Mouse (Mus musculus): ENCODE data around the gene Orc3. TPM values are rescaled to one million over a fixed set of nuclear protein-coding genes. Genes with fewer than 3 reads are reported as not detected.
"Not testable (repeated sequence)": the region's sequence is repeated elsewhere in the genome, so short reads cannot be mapped to it uniquely, and the experiment has no call there.

The Orc3 gene
- total RNA-seq, 2 experiments from 2014 or later, result 48.0 to 49.8 TPM

- no peak for DNase-seq (ENCODE audit: low spot score in 2 of 2)
Observed at GRCm38 (mm10) chr4:34583427-34583826, 31.3 kb downstream of the Orc3 start.

- DNase-seq (ENCODE audit: low spot score in 2 of 2), result no peak
Observed at GRCm38 (mm10) chr4:34582476-34582875, 32.3 kb downstream of the Orc3 start.

GRCm38 (mm10) chr4:34581990-34582389, 32.8 kb downstream of the Orc3 start:
- peak in 1 of 2 experiments; percentile 24 for DNase-seq (ENCODE audit: low spot score in 2 of 2)

- DNase-seq (ENCODE audit: low spot score in 2 of 2), result not testable (repeated sequence)
Observed at GRCm38 (mm10) chr4:34581489-34581888, 33.3 kb downstream of the Orc3 start.

GRCm38 (mm10) chr4:34579215-34579614, 35.5 kb downstream of the Orc3 start:
- DNase-seq (ENCODE audit: low spot score in 2 of 2), result no peak

- no peak for DNase-seq (ENCODE audit: low spot score in 2 of 2)
Observed at GRCm38 (mm10) chr4:34577028-34577427, 37.7 kb downstream of the Orc3 start.

- DNase-seq (ENCODE audit: low spot score in 2 of 2), result peak in 1 of 2 experiments; percentile 30
Observed at GRCm38 (mm10) chr4:34572876-34573275, 41.9 kb downstream of the Orc3 start.

GRCm38 (mm10) chr4:34566226-34566625, 48.5 kb downstream of the Orc3 start:
- DNase-seq (ENCODE audit: low spot score in 2 of 2), result no peak

- DNase-seq (ENCODE audit: low spot score in 2 of 2), result no peak
Observed at GRCm38 (mm10) chr4:34560971-34561370, 53.8 kb downstream of the Orc3 start.

- peak in 1 of 2 experiments; percentile 57 for DNase-seq (ENCODE audit: low spot score in 2 of 2)
Observed at GRCm38 (mm10) chr4:34556183-34556582, 58.6 kb downstream of the Orc3 start.

GRCm38 (mm10) chr4:34555604-34556003, 59.1 kb downstream of the Orc3 start:
- no peak for DNase-seq (ENCODE audit: low spot score in 2 of 2)

GRCm38 (mm10) chr4:34554596-34554995, 60.1 kb downstream of the Orc3 start:
- DNase-seq (ENCODE audit: low spot score in 2 of 2), result no peak

GRCm38 (mm10) chr4:34551966-34552365, 62.8 kb downstream of the Orc3 start:
- no peak for DNase-seq (ENCODE audit: low spot score in 2 of 2)

- peak; percentile 12 to 37 for DNase-seq (ENCODE audit: low spot score in 2 of 2)
Observed at GRCm38 (mm10) chr4:34551098-34551809, 63.5 kb downstream of the Orc3 start.

GRCm38 (mm10) chr4:34550748-34551097, 64.0 kb downstream of the Orc3 start, which contains the start of gene Akirin2:
Akirin2 (plus strand) TSS chr4:34550937.
- DNase-seq (ENCODE audit: low spot score in 2 of 2), result no peak

- DNase-seq (ENCODE audit: low spot score in 2 of 2), result peak; percentile 97 to 99
Observed at GRCm38 (mm10) chr4:34549981-34550747, 64.6 kb downstream of the Orc3 start.

- DNase-seq (ENCODE audit: low spot score in 2 of 2), result no peak
Observed at GRCm38 (mm10) chr4:34529941-34530340, 84.8 kb downstream of the Orc3 start.

- DNase-seq (ENCODE audit: low spot score in 2 of 2), result no peak
Observed at GRCm38 (mm10) chr4:34529379-34529778, 85.4 kb downstream of the Orc3 start.

- DNase-seq (ENCODE audit: low spot score in 2 of 2), result peak in 1 of 2 experiments; percentile 34
Observed at GRCm38 (mm10) chr4:34528430-34529100, 86.2 kb downstream of the Orc3 start.

GRCm38 (mm10) chr4:34526771-34527170, 88.0 kb downstream of the Orc3 start:
- no peak for DNase-seq (ENCODE audit: low spot score in 2 of 2)

- no peak for DNase-seq (ENCODE audit: low spot score in 2 of 2)
Observed at GRCm38 (mm10) chr4:34523586-34523985, 91.2 kb downstream of the Orc3 start.

GRCm38 (mm10) chr4:34522846-34523245, 91.9 kb downstream of the Orc3 start:
- DNase-seq (ENCODE audit: low spot score in 2 of 2), result peak in 1 of 2 experiments; percentile 72

Data from layer of hippocampus, adult 18-20 months (tissue).